Mouse (Mus musculus): ENCODE data around the gene Ccdc85c.

GRCm38 (mm10) chr12:108313244-108313772 lies 38.1 kb upstream of the Ccdc85c start:
- TF ChIP-seq POLR2A (IDR thresholded peaks at IDR 0.05; ENCODE audit: extremely low read depth, insufficient read depth, low read length) = no peak
- TF ChIP-seq CTCF (IDR thresholded peaks at IDR 0.05; ENCODE audit: extremely low read depth, insufficient read depth, low read length) = no peak
